Mouse (Mus musculus): Measurements from ENCODE around the gene Hoxb1. TPM values are rescaled to one million over a fixed set of nuclear protein-coding genes. Genes with fewer than 3 reads are reported as not detected.

Hoxb1 gene
- polyA plus RNA-seq, 1 experiment from 2014 or later = 0.85 TPM

- Histone ChIP-seq H3K4me3 (ENCODE audit: low read depth, low read length) (no peak overlapping the region), H3K4me1 (replicated peaks; ENCODE audit: control insufficient read depth, insufficient read depth, low read length) (peaks cover 4% of the 10 kb centered on the region; the same call in 1 of the 2 replicates), H3K4me2 (no peak overlapping the region), H3K27ac (ENCODE audit: low read depth, low read length) (no peak overlapping the region), H3K9ac (ENCODE audit: low read depth, low read length) (no peak overlapping the region), H3K36me3 (ENCODE audit: control insufficient read depth, insufficient read depth, low read length) (no peaks in the 10 kb centered on the region), H3K27me3 (replicated peaks; ENCODE audit: control insufficient read depth, insufficient read depth, low read length) (peaks cover 29% of the 10 kb centered on the region), H3K9me3 (ENCODE audit: control insufficient read depth, low read length) (no peaks in the 10 kb centered on the region)
- DNase-seq (ENCODE audit: low spot score) (no peak), ATAC-seq (replicated peaks; ENCODE audit: low FRiP score) (no peak)
- WGBS = 61% methylated on average over 4 of the region's 4 CpGs
Measured at GRCm38 (mm10) chr11:96405541-96405940, 40.0 kb downstream of the Hoxb1 start.

- Histone ChIP-seq H3K27ac (ENCODE audit: low read depth, low read length) (peak overlapping the region; percentile 60; the same call in 1 of the 2 replicates), H3K4me1 (replicated peaks; ENCODE audit: control insufficient read depth, insufficient read depth, low read length) (peaks cover 4% of the 10 kb centered on the region; the same call in 1 of the 2 replicates), H3K9me3 (ENCODE audit: control insufficient read depth, low read length) (no peaks in the 10 kb centered on the region), H3K27me3 (replicated peaks; ENCODE audit: control insufficient read depth, insufficient read depth, low read length) (peaks cover 29% of the 10 kb centered on the region), H3K9ac (ENCODE audit: low read depth, low read length) (no peak overlapping the region), H3K4me3 (ENCODE audit: low read depth, low read length) (no peak overlapping the region), H3K4me2 (peak overlapping the region; percentile 48), H3K36me3 (ENCODE audit: control insufficient read depth, insufficient read depth, low read length) (no peaks in the 10 kb centered on the region)
- no peak for ATAC-seq (replicated peaks; ENCODE audit: low FRiP score)
- peak; percentile 61 for DNase-seq (ENCODE audit: low spot score)
- WGBS = 10% methylated on average over 36 of the region's 36 CpGs
Measured at GRCm38 (mm10) chr11:96407191-96408072, 41.9 kb downstream of the Hoxb1 start.

GRCm38 (mm10) chr11:96408234-96409010 is 42.9 kb downstream of the Hoxb1 start:
- no peak for DNase-seq (ENCODE audit: low spot score)
- WGBS = 46% methylated on average over 14 of the region's 14 CpGs
- Histone ChIP-seq H3K9me3 (ENCODE audit: control insufficient read depth, low read length) (no peaks in the 10 kb centered on the region), H3K27me3 (replicated peaks; ENCODE audit: control insufficient read depth, insufficient read depth, low read length) (peaks cover 29% of the 10 kb centered on the region), H3K4me2 (no peak overlapping the region), H3K36me3 (ENCODE audit: control insufficient read depth, insufficient read depth, low read length) (no peaks in the 10 kb centered on the region), H3K4me1 (replicated peaks; ENCODE audit: control insufficient read depth, insufficient read depth, low read length) (peaks cover 4% of the 10 kb centered on the region; the same call in 1 of the 2 replicates), H3K9ac (ENCODE audit: low read depth, low read length) (no peak overlapping the region), H3K4me3 (ENCODE audit: low read depth, low read length) (no peak overlapping the region), H3K27ac (ENCODE audit: low read depth, low read length) (peak overlapping the region; percentile 60; the same call in 1 of the 2 replicates)
- no peak for ATAC-seq (replicated peaks; ENCODE audit: low FRiP score)

- 45% methylated on average over 5 of the region's 5 CpGs for whole genome bisulfite sequencing
- ATAC-seq (replicated peaks; ENCODE audit: low FRiP score) = no peak
- H3K36me3 ChIP-seq (ENCODE audit: control insufficient read depth, insufficient read depth, low read length) = no peaks in the 10 kb centered on the region
- no peaks in the 10 kb centered on the region for H3K9me3 ChIP-seq (ENCODE audit: control insufficient read depth, low read length)
- peaks cover 4% of the 10 kb centered on the region; the same call in 1 of the 2 replicates for H3K4me1 ChIP-seq (replicated peaks; ENCODE audit: control insufficient read depth, insufficient read depth, low read length)
- no peak overlapping the region for H3K9ac ChIP-seq (ENCODE audit: low read depth, low read length)
- H3K27ac ChIP-seq (ENCODE audit: low read depth, low read length) = no peak overlapping the region
- H3K4me3 ChIP-seq (ENCODE audit: low read depth, low read length) = no peak overlapping the region
- DNase-seq (ENCODE audit: low spot score) = no peak
- H3K27me3 ChIP-seq (replicated peaks; ENCODE audit: control insufficient read depth, insufficient read depth, low read length) = peaks cover 22% of the 10 kb centered on the region
- no peak overlapping the region for H3K4me2 ChIP-seq
Measured at GRCm38 (mm10) chr11:96411019-96411418, 45.5 kb downstream of the Hoxb1 start.

- H3K4me3 ChIP-seq (ENCODE audit: low read depth, low read length) = no peak overlapping the region
- no peak overlapping the region for H3K4me2 ChIP-seq
- no peak overlapping the region for H3K27ac ChIP-seq (ENCODE audit: low read depth, low read length)
- H3K9ac ChIP-seq (ENCODE audit: low read depth, low read length) = no peak overlapping the region
- H3K9me3 ChIP-seq (ENCODE audit: control insufficient read depth, low read length) = no peaks in the 10 kb centered on the region
- no peak for ATAC-seq (replicated peaks; ENCODE audit: low FRiP score)
- peaks cover 17% of the 10 kb centered on the region for H3K27me3 ChIP-seq (replicated peaks; ENCODE audit: control insufficient read depth, insufficient read depth, low read length)
- peaks cover 4% of the 10 kb centered on the region; the same call in 1 of the 2 replicates for H3K4me1 ChIP-seq (replicated peaks; ENCODE audit: control insufficient read depth, insufficient read depth, low read length)
- H3K36me3 ChIP-seq (ENCODE audit: control insufficient read depth, insufficient read depth, low read length) = no peaks in the 10 kb centered on the region
- DNase-seq (ENCODE audit: low spot score) = no peak
- WGBS = 67% methylated on average over 4 of the region's 4 CpGs
Measured at GRCm38 (mm10) chr11:96411934-96412333, 46.4 kb downstream of the Hoxb1 start.

- H3K9me3 ChIP-seq (ENCODE audit: control insufficient read depth, low read length) = no peaks in the 10 kb centered on the region
- H3K27ac ChIP-seq (ENCODE audit: low read depth, low read length) = no peak overlapping the region
- H3K36me3 ChIP-seq (ENCODE audit: control insufficient read depth, insufficient read depth, low read length) = no peaks in the 10 kb centered on the region
- H3K27me3 ChIP-seq (replicated peaks; ENCODE audit: control insufficient read depth, insufficient read depth, low read length) = peaks cover 8% of the 10 kb centered on the region
- no peak overlapping the region for H3K4me3 ChIP-seq (ENCODE audit: low read depth, low read length)
- WGBS = 55% methylated on average over 9 of the region's 9 CpGs
- no peaks in the 10 kb centered on the region for H3K4me1 ChIP-seq (replicated peaks; ENCODE audit: control insufficient read depth, insufficient read depth, low read length)
- DNase-seq (ENCODE audit: low spot score) = no peak
- no peak overlapping the region for H3K9ac ChIP-seq (ENCODE audit: low read depth, low read length)
- no peak overlapping the region for H3K4me2 ChIP-seq
- no peak for ATAC-seq (replicated peaks; ENCODE audit: low FRiP score)
Measured at GRCm38 (mm10) chr11:96412941-96413491, 47.5 kb downstream of the Hoxb1 start.

GRCm38 (mm10) chr11:96413527-96413926 is 48.0 kb downstream of the Hoxb1 start:
- Histone ChIP-seq H3K36me3 (ENCODE audit: control insufficient read depth, insufficient read depth, low read length) (no peaks in the 10 kb centered on the region), H3K9ac (ENCODE audit: low read depth, low read length) (no peak overlapping the region), H3K27me3 (replicated peaks; ENCODE audit: control insufficient read depth, insufficient read depth, low read length) (peaks cover 8% of the 10 kb centered on the region), H3K9me3 (ENCODE audit: control insufficient read depth, low read length) (no peaks in the 10 kb centered on the region), H3K4me3 (ENCODE audit: low read depth, low read length) (no peak overlapping the region), H3K4me1 (replicated peaks; ENCODE audit: control insufficient read depth, insufficient read depth, low read length) (no peaks in the 10 kb centered on the region), H3K27ac (ENCODE audit: low read depth, low read length) (no peak overlapping the region), H3K4me2 (no peak overlapping the region)
- ATAC-seq (replicated peaks; ENCODE audit: low FRiP score) = no peak
- DNase-seq (ENCODE audit: low spot score) = no peak
- WGBS = 28% methylated on average over 8 of the region's 8 CpGs

GRCm38 (mm10) chr11:96414002-96414401 is 48.5 kb downstream of the Hoxb1 start:
- H3K4me1 ChIP-seq (replicated peaks; ENCODE audit: control insufficient read depth, insufficient read depth, low read length) = no peaks in the 10 kb centered on the region
- WGBS = 41% methylated on average over 2 of the region's 2 CpGs
- H3K9ac ChIP-seq (ENCODE audit: low read depth, low read length) = no peak overlapping the region
- H3K4me3 ChIP-seq (ENCODE audit: low read depth, low read length) = no peak overlapping the region
- H3K27ac ChIP-seq (ENCODE audit: low read depth, low read length) = no peak overlapping the region
- peaks cover 4% of the 10 kb centered on the region; the same call in 1 of the 2 replicates for H3K27me3 ChIP-seq (replicated peaks; ENCODE audit: control insufficient read depth, insufficient read depth, low read length)
- DNase-seq (ENCODE audit: low spot score) (no peak), ATAC-seq (replicated peaks; ENCODE audit: low FRiP score) (no peak)
- no peaks in the 10 kb centered on the region for H3K36me3 ChIP-seq (ENCODE audit: control insufficient read depth, insufficient read depth, low read length)
- no peaks in the 10 kb centered on the region for H3K9me3 ChIP-seq (ENCODE audit: control insufficient read depth, low read length)
- no peak overlapping the region for H3K4me2 ChIP-seq

Data from liver, embryonic 11.5 days (tissue).